Mouse (Mus musculus) limb, embryonic 13.5 days (tissue): ENCODE results near the gene Eif3k. TPM values are rescaled to one million over a fixed set of nuclear protein-coding genes. Genes with fewer than 3 reads are reported as not detected.

Source experiments
- ATAC-seq: fragments of 200-750 bp; cut with Nextera tagmentation; 2 replicates; pipeline ENCODE4 v1.8.0; 2017; ENCODE audit warnings: low read depth, moderate number of reproducible peaks, moderate TSS enrichment; ENCODE audit not compliant: low FRiP score
- H3K27ac ChIP-seq: fragments of 300-500 bp; sonication (generic); 2 replicates; pipeline ENCODE4 v1.5.1; 2015; ENCODE audit warnings: inconsistent platforms, mild to moderate bottlenecking, moderate library complexity
- H3K27me3 ChIP-seq: fragments of 300-500 bp; sonication (generic); 2 replicates; pipeline ENCODE4 v1.6.1; 2015; ENCODE audit warnings: mild to moderate bottlenecking, inconsistent platforms
- H3K36me3 ChIP-seq: fragments of 300-500 bp; sonication (generic); 2 replicates; pipeline ENCODE4 v1.6.1; 2015; ENCODE audit warnings: inconsistent platforms, mild to moderate bottlenecking, moderate library complexity
- H3K4me1 ChIP-seq: fragments of 300-500 bp; sonication (generic); 2 replicates; pipeline ENCODE4 v1.6.1; 2015; ENCODE audit warnings: inconsistent platforms
- H3K4me2 ChIP-seq: fragments of 300-500 bp; sonication (generic); replicated peaks from 2 replicates; pipeline ENCODE4 v1.6.1; 2015; ENCODE audit warnings: inconsistent platforms, mild to moderate bottlenecking, moderate library complexity
- H3K4me3 ChIP-seq: fragments of 300-500 bp; sonication (generic); 2 replicates; pipeline ENCODE4 v1.5.1; 2015; ENCODE audit warnings: moderate library complexity, mild to moderate bottlenecking, inconsistent platforms
- H3K9ac ChIP-seq: fragments of 300-500 bp; sonication (generic); 2 replicates; pipeline ENCODE4 v1.6.1; 2015; ENCODE audit warnings: mild to moderate bottlenecking, inconsistent platforms
- H3K9me3 ChIP-seq: fragments of 300-500 bp; sonication (generic); 2 replicates; pipeline ENCODE4 v1.6.1; 2016; ENCODE audit warnings: inconsistent platforms
- WGBS: fragments of 180-500 bp; shearing (Covaris S2); methylation state at CpG from one replicate; pipeline ENCODE4 v1.1.7; 2015; 5-methylcytosine and 5-hydroxymethylcytosine counted together
- polyA plus RNA-seq: library from polyadenylated mRNA; unstranded; fragments of >200 nt; fragmentation: Nextera tagmentation; extraction: Ambion mirVana; gene quantifications from 2 replicates; pipeline ENCODE4 v1.2.1, GENCODE M21; 2015

Eif3k gene
- polyA plus RNA-seq, 1 experiment from 2014 or later: 422 TPM

DNA sequence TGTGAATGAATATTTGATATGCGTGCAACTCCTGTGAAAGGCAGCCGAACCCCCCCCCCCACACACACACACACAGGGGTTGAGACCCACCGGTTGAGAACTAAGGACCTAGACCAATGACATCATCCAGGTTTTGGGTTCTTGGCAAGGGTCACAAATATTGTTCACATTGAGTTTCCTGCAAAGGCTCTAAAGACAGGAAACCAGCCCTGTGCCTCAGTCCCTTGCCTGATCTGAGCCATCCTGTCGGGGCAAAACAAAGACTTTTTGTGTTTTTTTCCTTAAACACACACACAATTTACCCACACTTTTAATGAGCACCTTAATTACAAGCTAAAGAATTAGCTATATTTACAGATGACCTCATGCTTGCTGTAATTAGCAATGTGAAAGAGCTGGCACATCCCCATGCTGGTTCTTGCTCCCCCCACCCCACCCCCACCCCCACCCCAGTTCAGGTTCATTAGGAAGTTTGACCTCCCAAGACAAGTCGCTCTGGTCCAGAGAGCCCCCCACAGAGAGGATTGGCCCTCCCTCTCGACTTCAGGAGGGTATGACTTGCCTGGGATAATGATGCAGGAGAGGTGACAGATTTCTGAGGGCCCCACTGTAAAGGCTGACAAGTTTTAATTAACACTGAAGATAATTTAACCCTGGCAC, 36.8 kb downstream of the Eif3k start:
- Histone ChIP-seq H3K36me3 (peaks cover 23% of the 10 kb centered on the region; the same call in 1 of the 2 replicates), H3K27me3 (no peaks in the 10 kb centered on the region), H3K4me3 (no peak overlapping the region), H3K27ac (peak overlapping the region; percentile 94), H3K4me1 (peaks cover 93% of the 10 kb centered on the region), H3K9ac (peak overlapping the region; percentile 54; the same call in 1 of the 2 replicates), H3K4me2 (peak overlapping the region; percentile 50), H3K9me3 (no peaks in the 10 kb centered on the region)
- 29% methylated on average over 6 of the region's 6 CpGs for WGBS
- peak; percentile 6; the same call in 1 of the 2 replicates for ATAC-seq

DNA sequence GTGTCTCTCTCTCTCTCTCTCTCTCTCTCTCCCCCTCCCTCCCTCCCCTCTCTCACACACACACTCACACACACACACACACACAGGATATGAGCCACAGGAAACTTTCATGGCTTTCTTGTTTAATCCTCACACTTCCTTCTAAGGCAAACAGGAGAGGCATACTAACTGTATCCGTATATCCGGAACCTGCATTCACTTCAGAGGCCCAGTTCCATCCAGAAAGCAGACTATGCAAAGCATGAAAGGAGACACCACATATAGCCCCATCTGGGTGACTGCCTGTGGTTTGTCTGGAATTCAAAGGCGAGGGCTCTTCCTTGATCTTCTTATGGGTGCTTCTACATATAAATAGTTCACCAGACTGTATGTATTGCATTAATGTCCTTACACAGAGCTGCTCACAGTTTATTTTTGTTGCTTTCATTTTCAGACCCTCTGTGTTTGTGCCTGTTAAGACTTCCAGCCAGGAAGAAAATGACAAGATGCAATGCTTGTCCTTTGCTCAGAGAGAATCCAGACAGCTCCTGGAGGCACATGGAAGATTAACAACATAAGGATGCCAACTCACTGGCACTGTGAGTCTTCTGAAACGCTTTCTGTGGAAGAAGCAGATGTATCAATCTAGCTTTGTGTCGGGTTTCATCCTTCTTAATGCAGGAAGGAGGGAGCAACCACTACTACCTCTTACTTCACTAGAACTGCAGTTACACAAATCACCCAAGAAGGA, 38.0 kb downstream of the Eif3k start:
- Histone ChIP-seq H3K9me3 (no peaks in the 10 kb centered on the region), H3K9ac (no peak overlapping the region), H3K4me2 (no peak overlapping the region), H3K27me3 (no peaks in the 10 kb centered on the region), H3K36me3 (peaks cover 23% of the 10 kb centered on the region; the same call in 1 of the 2 replicates), H3K4me1 (peaks cover 92% of the 10 kb centered on the region), H3K4me3 (no peak overlapping the region), H3K27ac (peak overlapping the region; percentile 66; the same call in 1 of the 2 replicates)
- WGBS: 57% methylated on average over 5 of the region's 5 CpGs
- ATAC-seq: no peak

DNA sequence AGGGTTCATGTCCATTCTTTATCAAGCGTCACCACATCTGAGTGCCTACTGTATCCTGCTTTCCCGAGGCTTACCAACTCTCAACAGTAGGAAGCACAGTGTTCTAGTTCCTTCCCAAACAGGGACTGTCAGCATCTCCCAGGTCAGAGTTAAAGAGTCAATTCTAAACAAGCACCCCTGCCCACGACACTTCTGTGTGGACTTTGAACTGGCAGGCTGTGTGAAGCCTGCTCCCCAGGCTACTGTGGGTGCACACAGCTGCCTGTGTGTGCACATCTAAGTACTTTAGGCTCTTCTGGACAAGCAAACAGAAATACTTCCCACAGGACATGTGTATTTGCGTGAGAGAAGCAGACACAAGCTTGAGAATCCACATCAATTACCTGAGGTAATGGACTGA, 40.1 kb downstream of the Eif3k start:
- Histone ChIP-seq H3K9ac (no peak overlapping the region), H3K36me3 (peaks cover 19% of the 10 kb centered on the region; the same call in 1 of the 2 replicates), H3K9me3 (no peaks in the 10 kb centered on the region), H3K4me2 (no peak overlapping the region), H3K27me3 (no peaks in the 10 kb centered on the region), H3K4me1 (peaks cover 89% of the 10 kb centered on the region), H3K4me3 (no peak overlapping the region), H3K27ac (peak overlapping the region; percentile 66)
- WGBS: 72% methylated on average over 4 of the region's 4 CpGs
- no peak for ATAC-seq

DNA sequence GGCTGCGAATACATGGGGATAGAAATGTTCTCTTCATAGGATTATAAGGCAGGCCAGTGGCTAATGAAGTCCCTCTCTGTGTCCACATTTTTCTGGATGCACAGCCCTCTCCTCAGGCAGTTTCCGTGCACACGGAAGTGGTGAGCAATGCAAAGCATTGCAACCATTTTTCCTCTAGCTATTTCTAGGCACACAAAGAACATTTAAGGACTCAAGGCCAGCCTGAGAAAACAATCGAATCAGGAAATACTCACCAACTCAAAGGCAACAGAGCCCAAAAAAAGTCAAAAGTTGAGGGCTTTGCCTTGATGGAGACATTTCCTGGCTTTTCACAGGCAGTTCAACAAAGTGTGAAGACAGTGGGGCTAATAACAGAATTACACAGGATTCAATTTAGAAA, 40.5 kb downstream of the Eif3k start:
- H3K27ac ChIP-seq: peak overlapping the region; percentile 66; the same call in 1 of the 2 replicates
- no peak overlapping the region for H3K4me3 ChIP-seq
- no peak overlapping the region for H3K4me2 ChIP-seq
- peaks cover 19% of the 10 kb centered on the region; the same call in 1 of the 2 replicates for H3K36me3 ChIP-seq
- no peaks in the 10 kb centered on the region for H3K27me3 ChIP-seq
- 78% methylated on average over 4 of the region's 4 CpGs for WGBS
- ATAC-seq: no peak
- no peaks in the 10 kb centered on the region for H3K9me3 ChIP-seq
- no peak overlapping the region for H3K9ac ChIP-seq
- H3K4me1 ChIP-seq: peaks cover 89% of the 10 kb centered on the region

DNA sequence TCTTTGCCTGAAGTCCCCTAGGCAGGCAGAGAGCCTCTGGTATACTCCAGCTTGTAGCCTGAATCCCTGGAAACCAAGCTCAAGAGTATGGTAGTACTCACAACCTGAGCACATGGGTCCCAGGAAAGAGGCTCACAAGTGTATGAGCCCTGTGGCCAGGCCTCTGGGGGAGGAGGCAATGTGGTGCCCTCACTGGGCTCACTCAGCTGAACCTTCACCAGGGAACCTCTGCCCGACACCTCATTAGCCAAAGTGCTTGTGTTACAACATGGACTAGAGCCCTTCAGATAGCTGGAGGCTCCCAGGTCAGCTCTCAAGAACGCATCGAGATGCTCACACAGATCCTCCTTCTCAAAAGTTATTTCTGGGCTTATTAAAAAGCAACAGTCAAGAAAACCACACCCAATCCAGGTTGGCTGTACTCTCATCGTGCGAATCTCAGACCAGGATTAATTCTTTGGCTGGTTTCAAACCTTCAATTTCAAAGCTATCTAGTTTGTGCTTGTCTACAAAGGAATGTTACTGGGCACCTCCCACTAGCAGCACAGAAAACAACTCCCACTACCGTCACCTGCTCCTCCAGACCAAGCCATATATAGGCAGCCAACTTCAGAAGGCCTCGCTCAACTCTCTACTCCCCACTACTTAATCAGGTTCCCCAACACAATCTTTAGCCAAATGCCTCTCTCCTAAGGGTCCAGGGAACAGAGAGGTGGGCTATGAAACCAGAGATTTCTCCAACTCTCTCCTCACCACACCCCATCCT, 42.1 kb downstream of the Eif3k start:
- Histone ChIP-seq H3K9me3 (no peaks in the 10 kb centered on the region), H3K4me2 (no peak overlapping the region), H3K27me3 (no peaks in the 10 kb centered on the region), H3K9ac (no peak overlapping the region), H3K36me3 (peaks cover 28% of the 10 kb centered on the region), H3K4me1 (peaks cover 79% of the 10 kb centered on the region), H3K27ac (peak overlapping the region; percentile 66; the same call in 1 of the 2 replicates), H3K4me3 (no peak overlapping the region)
- 82% methylated on average over 7 of the region's 7 CpGs for WGBS
- no peak for ATAC-seq

DNA sequence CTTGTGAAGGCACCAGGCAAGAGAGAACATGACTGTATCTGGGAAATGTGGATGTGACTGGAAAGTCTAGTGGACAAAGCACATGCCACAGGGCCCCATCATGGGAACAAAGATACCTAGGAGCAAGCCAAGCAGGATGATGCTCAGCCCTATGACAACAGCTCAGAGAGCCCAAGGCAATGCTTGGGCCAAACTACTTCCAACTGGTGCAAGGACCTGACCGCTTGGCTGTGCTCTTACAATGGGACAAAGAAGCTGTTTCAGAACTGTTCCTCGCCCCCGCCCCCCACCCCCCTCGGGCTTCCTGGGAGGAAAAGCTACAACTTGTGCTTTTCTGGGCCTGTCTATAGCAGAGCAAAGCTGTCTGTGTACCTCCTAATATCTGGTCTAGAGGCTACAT, 43.0 kb downstream of the Eif3k start:
- peaks cover 70% of the 10 kb centered on the region for H3K4me1 ChIP-seq
- 0 out of 2 replicates have a peak overlapping the region, but pooled peaks have one; percentile 66 for H3K27ac ChIP-seq
- peaks cover 34% of the 10 kb centered on the region for H3K36me3 ChIP-seq
- H3K9ac ChIP-seq: no peak overlapping the region
- H3K4me2 ChIP-seq: no peak overlapping the region
- no peaks in the 10 kb centered on the region for H3K27me3 ChIP-seq
- WGBS: 74% methylated on average over 4 of the region's 4 CpGs
- no peak overlapping the region for H3K4me3 ChIP-seq
- no peak for ATAC-seq
- no peaks in the 10 kb centered on the region for H3K9me3 ChIP-seq

DNA sequence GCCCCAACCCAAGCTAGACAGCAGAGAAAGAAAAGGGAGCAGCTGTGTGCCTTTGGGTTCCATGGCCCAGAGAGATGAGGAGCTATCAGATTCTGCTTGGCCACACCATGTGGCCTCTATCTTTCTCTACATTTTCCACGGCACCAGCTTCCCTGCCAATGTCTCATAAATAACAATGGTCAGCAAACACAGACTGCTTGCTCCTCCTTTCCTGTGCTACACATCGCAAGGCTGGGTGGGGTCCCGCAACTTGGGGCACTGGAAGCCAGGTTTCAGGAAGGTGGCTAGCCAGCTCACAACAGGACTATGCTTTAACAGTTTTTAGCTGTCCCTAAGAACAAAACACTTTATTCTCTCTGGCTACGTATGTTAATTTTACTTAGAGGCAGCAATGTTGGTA, 44.9 kb downstream of the Eif3k start:
- no peaks in the 10 kb centered on the region for H3K9me3 ChIP-seq
- peak overlapping the region; percentile 44 for H3K27ac ChIP-seq
- H3K4me1 ChIP-seq: peaks cover 67% of the 10 kb centered on the region
- WGBS: 60% methylated on average over 4 of the region's 4 CpGs
- ATAC-seq: no peak
- H3K36me3 ChIP-seq: peaks cover 26% of the 10 kb centered on the region
- H3K9ac ChIP-seq: peak overlapping the region; percentile 19; the same call in 1 of the 2 replicates
- no peaks in the 10 kb centered on the region for H3K27me3 ChIP-seq
- H3K4me3 ChIP-seq: no peak overlapping the region
- no peak overlapping the region for H3K4me2 ChIP-seq

DNA sequence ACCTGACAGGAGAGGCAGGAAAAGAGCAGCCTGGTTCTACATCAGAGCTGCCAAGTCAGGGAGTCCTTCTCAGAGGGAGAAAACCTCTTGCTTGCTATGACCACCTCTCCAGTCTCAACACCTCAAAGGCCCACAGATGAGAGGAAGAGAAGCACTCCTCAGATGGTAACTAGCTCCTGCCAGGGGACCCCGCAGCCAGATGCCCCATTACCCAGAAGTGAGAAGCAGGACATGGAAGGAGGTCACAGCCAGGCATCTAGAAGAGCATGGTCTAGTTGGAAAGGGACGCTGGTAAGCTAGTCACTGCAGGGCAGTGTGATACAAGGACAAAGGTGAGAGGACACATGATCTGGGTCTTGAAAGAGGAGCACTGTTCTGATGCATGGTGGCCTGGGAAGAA, 47.8 kb downstream of the Eif3k start:
- H3K9me3 ChIP-seq: no peaks in the 10 kb centered on the region
- ATAC-seq: no peak
- H3K4me2 ChIP-seq: no peak overlapping the region
- peak overlapping the region; percentile 22; the same call in 1 of the 2 replicates for H3K27ac ChIP-seq
- H3K27me3 ChIP-seq: no peaks in the 10 kb centered on the region
- H3K9ac ChIP-seq: no peak overlapping the region
- 94% methylated on average over 2 of the region's 2 CpGs for WGBS
- peaks cover 21% of the 10 kb centered on the region for H3K36me3 ChIP-seq
- H3K4me1 ChIP-seq: peaks cover 68% of the 10 kb centered on the region
- no peak overlapping the region for H3K4me3 ChIP-seq

DNA sequence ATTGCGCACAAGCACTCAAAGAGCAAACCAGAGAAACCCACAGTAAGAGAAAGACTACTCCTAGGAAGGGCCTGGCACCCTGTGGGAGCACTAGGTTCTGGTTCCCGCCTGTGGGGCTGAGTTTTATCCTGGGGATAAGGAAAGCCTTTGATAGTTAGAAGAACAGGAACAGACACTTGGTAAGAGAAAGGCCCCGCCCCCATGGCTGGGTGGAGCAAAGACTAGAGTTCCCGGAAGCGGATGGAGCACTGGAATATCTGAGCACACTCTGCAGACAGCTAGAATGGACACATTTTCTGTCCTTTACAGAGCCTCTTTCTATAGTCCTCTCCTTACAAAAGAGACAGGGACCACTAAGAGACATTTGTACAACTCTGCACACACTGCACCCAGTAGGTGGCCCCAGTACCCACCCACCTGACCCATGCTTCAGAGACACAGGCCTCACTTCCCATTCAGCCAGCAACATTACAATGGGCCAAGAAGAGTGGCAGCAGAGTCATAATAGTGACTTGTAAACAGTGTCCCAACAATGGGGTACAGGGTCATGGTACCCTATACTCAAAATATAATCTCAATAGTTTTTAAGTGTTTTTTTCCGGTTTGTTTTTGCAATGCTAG, 49.1 kb downstream of the Eif3k start:
- no peak for ATAC-seq
- Histone ChIP-seq H3K9ac (no peak overlapping the region), H3K4me2 (no peak overlapping the region), H3K4me3 (no peak overlapping the region), H3K27ac (peak overlapping the region; percentile 80; the same call in 1 of the 2 replicates), H3K9me3 (no peaks in the 10 kb centered on the region), H3K4me1 (peaks cover 64% of the 10 kb centered on the region), H3K27me3 (no peaks in the 10 kb centered on the region), H3K36me3 (peaks cover 21% of the 10 kb centered on the region)
- 72% methylated on average over 6 of the region's 6 CpGs for WGBS

DNA sequence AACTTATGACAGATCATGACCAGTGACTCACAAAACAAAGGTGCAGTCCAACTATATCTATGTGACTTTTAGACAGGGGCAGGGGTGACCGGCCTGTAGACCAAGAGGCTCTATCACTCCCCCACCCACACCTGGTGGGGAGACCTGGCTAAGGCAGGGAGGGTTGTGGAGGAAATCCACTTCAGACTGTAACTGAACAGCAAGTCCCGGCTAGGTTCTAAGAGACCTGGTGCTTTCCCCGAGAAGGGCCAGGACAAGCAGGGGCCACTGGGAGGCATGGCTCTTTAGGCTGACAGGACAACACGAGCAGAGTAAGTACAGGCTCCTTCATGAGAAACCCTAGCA, 50.0 kb downstream of the Eif3k start:
- Histone ChIP-seq H3K9ac (no peak overlapping the region), H3K9me3 (no peaks in the 10 kb centered on the region), H3K27ac (peak overlapping the region; percentile 80), H3K4me2 (no peak overlapping the region), H3K36me3 (peaks cover 21% of the 10 kb centered on the region), H3K4me1 (peaks cover 56% of the 10 kb centered on the region), H3K27me3 (no peaks in the 10 kb centered on the region), H3K4me3 (no peak overlapping the region)
- no peak for ATAC-seq
- 82% methylated on average over 4 of the region's 4 CpGs for WGBS

DNA sequence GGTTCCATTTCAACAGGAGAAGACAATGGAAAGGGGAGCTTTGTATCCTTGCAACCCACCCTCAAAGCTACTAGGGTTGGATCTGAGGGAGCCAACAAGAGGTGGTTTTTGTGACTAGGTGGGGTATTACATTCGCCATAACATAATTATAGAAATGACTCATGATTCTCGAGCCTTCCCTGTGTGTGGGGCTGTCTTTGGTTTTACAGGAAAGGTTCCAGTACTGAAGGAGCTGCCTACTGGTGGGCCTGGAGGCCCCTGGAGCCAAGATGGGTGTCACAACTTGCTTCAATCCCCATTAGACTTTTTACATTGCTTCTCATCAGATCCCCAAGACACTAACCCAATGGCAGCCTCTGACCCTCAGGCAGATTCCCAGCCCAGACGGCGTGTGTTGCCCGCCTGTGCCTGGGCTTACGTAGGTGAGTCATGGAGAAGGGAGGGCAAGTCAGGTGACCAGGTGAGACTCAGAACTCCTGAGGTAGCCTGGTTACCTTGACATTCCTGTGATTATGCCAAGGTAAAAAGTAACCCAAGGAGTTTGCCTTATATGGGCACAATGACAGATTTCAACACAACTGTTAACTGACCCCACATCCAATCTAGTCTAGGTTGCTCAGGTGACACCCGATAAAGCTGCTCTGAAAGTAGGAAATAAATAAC, 50.5 kb downstream of the Eif3k start:
- Histone ChIP-seq H3K36me3 (peaks cover 21% of the 10 kb centered on the region), H3K4me3 (no peak overlapping the region), H3K27ac (peak overlapping the region; percentile 80), H3K9ac (0 out of 2 replicates have a peak overlapping the region, but pooled peaks have one; percentile 13), H3K27me3 (no peaks in the 10 kb centered on the region), H3K4me1 (peaks cover 55% of the 10 kb centered on the region), H3K9me3 (no peaks in the 10 kb centered on the region), H3K4me2 (no peak overlapping the region)
- ATAC-seq: 0 out of 2 replicates have a peak, but pooled peaks have one; percentile 33
- WGBS: 83% methylated on average over 7 of the region's 7 CpGs
